Mouse (Mus musculus) CH12.LX (cell line): Measurements from ENCODE around the gene Lman1l. TPM values are rescaled to one million over a fixed set of nuclear protein-coding genes. Genes with fewer than 3 reads are reported as not detected.
A peak's percentile ranks its signal among the peaks of the same experiment; 100 is the strongest.

Source experiments
- DNase-seq: peaks from one replicate; pipeline ENCODE4 v3.0.0-alpha.2; 2013; ENCODE audit errors: extremely low read depth
- H3K27ac ChIP-seq: 2 replicates; pipeline ENCODE4 v1.5.1; 2012; ENCODE audit warnings: low read depth, mild to moderate bottlenecking, control low read depth, moderate library complexity; ENCODE audit not compliant: insufficient read depth
- H3K27me3 ChIP-seq: replicated peaks from 2 replicates; pipeline ENCODE3; 2012; ENCODE audit warnings: inconsistent platforms
- H3K36me3 ChIP-seq, 2 experiments: replicated peaks in 1 of 2; 2 replicates each; pipeline versions ENCODE3 to v1.6.1; 2012; ENCODE audit warnings: inconsistent platforms in 1 of 2, low read length in 1 of 2, mild to moderate bottlenecking in 1 of 2, mixed read lengths in 1 of 2, moderate library complexity in 1 of 2; ENCODE audit not compliant: control insufficient read depth in 1 of 2, insufficient read depth in 1 of 2
- H3K4me1 ChIP-seq, 2 experiments: 2 replicates each; pipeline ENCODE4 v1.6.1; 2012; ENCODE audit warnings: inconsistent platforms in 1 of 2, moderate library complexity in 1 of 2; ENCODE audit not compliant: insufficient read depth in 2 of 2, control insufficient read depth in 1 of 2
- H3K4me2 ChIP-seq: 2 replicates; pipeline ENCODE4 v1.6.1; 2012; ENCODE audit warnings: low read depth, mild to moderate bottlenecking, control low read depth; ENCODE audit not compliant: poor library complexity, insufficient read depth, severe bottlenecking
- H3K4me3 ChIP-seq, 3 experiments: fragments of 150-350 bp in 1 of 3; sonication (generic) in 1 of 3; replicated peaks in 1 of 3; 2 replicates each; pipeline versions ENCODE3 to v1.5.1; 2011 to 2012; ENCODE audit warnings: low read depth in 2 of 3, low read length in 2 of 3, mild to moderate bottlenecking in 2 of 3, moderate library complexity in 2 of 3, control low read depth in 1 of 3, improper control_type of control experiment in 1 of 3, inconsistent platforms in 1 of 3, mixed read lengths in 1 of 3; ENCODE audit not compliant: poor library complexity in 1 of 3
- H3K79me2 ChIP-seq: replicated peaks from 2 replicates; pipeline ENCODE4 v1.6.1; 2012; ENCODE audit warnings: mild to moderate bottlenecking, moderate library complexity; ENCODE audit not compliant: control insufficient read depth, poor library complexity, insufficient read depth, severe bottlenecking; ENCODE audit errors: extremely low read depth
- H3K9ac ChIP-seq: 2 replicates; pipeline ENCODE4 v1.6.1; 2012; ENCODE audit warnings: low read depth, mild to moderate bottlenecking, control low read depth, moderate library complexity; ENCODE audit not compliant: insufficient read depth
- H3K9me3 ChIP-seq: replicated peaks from 2 replicates; pipeline ENCODE3; 2012; ENCODE audit warnings: low read length, inconsistent platforms, mixed read lengths
- BHLHE40 ChIP-seq: IDR thresholded peaks from 2 replicates; pipeline ENCODE4 v1.6.1; 2011; ENCODE audit warnings: mild to moderate bottlenecking, low read depth, low read length, improper control_type of control experiment
- CHD1 ChIP-seq: IDR thresholded peaks from 2 replicates; pipeline ENCODE4 v1.6.1; 2012; ENCODE audit warnings: low read depth, low read length, improper control_type of control experiment, inconsistent platforms
- E2F4 ChIP-seq: IDR thresholded peaks from 2 replicates; pipeline ENCODE4 v1.6.1; 2011; ENCODE audit warnings: low read depth, low read length, improper control_type of control experiment; ENCODE audit not compliant: insufficient replicate concordance
- ELF1 ChIP-seq: IDR thresholded peaks from 2 replicates; pipeline ENCODE4 v1.6.1; 2014; ENCODE audit warnings: low read depth, mild to moderate bottlenecking, inconsistent platforms, low read length, improper control_type of control experiment
- EP300 ChIP-seq: IDR thresholded peaks from 2 replicates; pipeline ENCODE4 v1.6.1; 2011; ENCODE audit warnings: low read length, improper control_type of control experiment
- ETS1 ChIP-seq: conservative IDR thresholded peaks from 2 replicates; pipeline ENCODE4 v1.6.1; 2012; ENCODE audit warnings: low read depth, mild to moderate bottlenecking, inconsistent platforms, low read length, improper control_type of control experiment, moderate library complexity
- HCFC1 ChIP-seq: IDR thresholded peaks from 2 replicates; pipeline ENCODE4 v1.6.1; 2012; ENCODE audit warnings: low read depth, mild to moderate bottlenecking, inconsistent platforms, low read length, improper control_type of control experiment
- KAT2A ChIP-seq: IDR thresholded peaks from 2 replicates; pipeline ENCODE4 v1.6.1; 2012; ENCODE audit warnings: low read length, improper control_type of control experiment, inconsistent platforms; ENCODE audit not compliant: insufficient replicate concordance
- MAFK ChIP-seq: IDR thresholded peaks from 2 replicates; pipeline ENCODE4 v1.6.1; 2011; ENCODE audit warnings: low read length, improper control_type of control experiment; ENCODE audit not compliant: insufficient replicate concordance
- MXI1 ChIP-seq: IDR thresholded peaks from 2 replicates; pipeline ENCODE4 v1.6.1; 2011; ENCODE audit warnings: mild to moderate bottlenecking, low read depth, low read length, improper control_type of control experiment
- MYC ChIP-seq: IDR thresholded peaks from 2 replicates; pipeline ENCODE4 v1.6.1; 2011; ENCODE audit warnings: low read depth, mild to moderate bottlenecking, improper control_type of control experiment, low read length
- NELFE ChIP-seq: IDR thresholded peaks from 2 replicates; pipeline ENCODE4 v1.6.1; 2011; ENCODE audit warnings: low read depth, low read length, improper control_type of control experiment
- PAX5 ChIP-seq: IDR thresholded peaks from 2 replicates; pipeline ENCODE4 v1.6.1; 2012; ENCODE audit warnings: low read length, inconsistent platforms, mixed read lengths
- POLR2A ChIP-seq: IDR thresholded peaks from 2 replicates; pipeline ENCODE4 v1.6.1; 2011; ENCODE audit warnings: low read depth, mild to moderate bottlenecking, improper control_type of control experiment, low read length
- SIN3A ChIP-seq: IDR thresholded peaks from 2 replicates; pipeline ENCODE4 v1.6.1; 2012; ENCODE audit warnings: low read length, improper control_type of control experiment, inconsistent platforms
- SMC3 ChIP-seq: IDR thresholded peaks from 2 replicates; pipeline ENCODE4 v1.6.1; 2011; ENCODE audit warnings: low read depth, low read length, improper control_type of control experiment
- TBP ChIP-seq: conservative IDR thresholded peaks from 2 replicates; pipeline ENCODE4 v1.6.1; 2011; ENCODE audit warnings: low read depth, low read length, improper control_type of control experiment
- TCF12 ChIP-seq: IDR thresholded peaks from 2 replicates; pipeline ENCODE4 v1.6.1; 2014; ENCODE audit warnings: low read depth, mild to moderate bottlenecking, inconsistent platforms, low read length, improper control_type of control experiment
- USF1 ChIP-seq: IDR thresholded peaks from 2 replicates; pipeline ENCODE4 v1.6.1; 2014; ENCODE audit warnings: low read depth, mild to moderate bottlenecking, inconsistent platforms, low read length, improper control_type of control experiment
- ZC3H11A ChIP-seq: IDR thresholded peaks from 2 replicates; pipeline ENCODE4 v1.6.1; 2012; ENCODE audit warnings: low read depth, mild to moderate bottlenecking, inconsistent platforms, low read length, improper control_type of control experiment
- ZNF384 ChIP-seq: IDR thresholded peaks from 2 replicates; pipeline ENCODE4 v1.6.1; 2012; ENCODE audit warnings: low read depth, low read length, improper control_type of control experiment, inconsistent platforms
- dilution Hi-C: fragments of 300-500 bp; cut with MboI; formaldehyde crosslinking; loops from 2 replicates; pipeline ENCODE4 v1.14.3; 2020; ENCODE audit warnings: low sequenced_read_pairs; ENCODE audit not compliant: extremely low pct_unique_long_range_greater_than_20kb, extremely low pct_ligation_motif_present
- in situ Hi-C: fragments of 300-500 bp; cut with MboI; formaldehyde crosslinking; loops from 3 replicates; pipeline ENCODE4 v1.14.3; 2019; ENCODE audit warnings: low sequenced_read_pairs, low pct_ligation_motif_present, low pct_unique_long_range_greater_than_20kb, mixed read lengths
- polyA plus RNA-seq: library from polyadenylated mRNA; unstranded; fragments of >175 nt; gene quantifications from 2 replicates; pipeline ENCODE4 v1.2.1, GENCODE M21; 2012; ENCODE audit warnings: low read depth; ENCODE audit not compliant: insufficient read length
- total RNA-seq, 2 experiments: library from RNA; depleted of rRNA; stranded (reverse); fragments of 300-350 nt in 1 of 2; fragments of >200 nt in 1 of 2; gene quantifications; 2 replicates each; pipeline ENCODE4 v1.2.3; 2012 to 2014

The Lman1l gene
- total and polyA plus RNA-seq, 3 experiments, result 0.19 TPM; not detected in 2

- TF ChIP-seq MAFK (no peak), ZC3H11A (no peak), USF1 (no peak), ZNF384 (no peak), CHD1 (no peak), POLR2A (no peak), SIN3A (no peak), TBP (no peak), E2F4 (no peak), MXI1 (no peak), MYC (no peak), TCF12 (no peak), EP300 (no peak), NELFE (no peak), SMC3 (no peak), BHLHE40 (no peak), KAT2A (no peak)
- no peak for DNase-seq
- peak overlapping the region in 1 of 3 experiments; percentile 39 for H3K4me3 ChIP-seq
- peaks cover 0 to 2% of the 10 kb centered on the region in 2 experiments for H3K36me3 ChIP-seq
- in situ Hi-C loops, result loop anchor here (5.0 to 10.0 kb wide), 3 partner anchors 36 to 342 kb away; partner anchors contain the start of gene Cox5a
- H3K9ac ChIP-seq, result no peak overlapping the region
- no peak overlapping the region for H3K27ac ChIP-seq
- no peaks in the 10 kb centered on the region for H3K9me3 ChIP-seq
- H3K4me1 ChIP-seq, result peaks cover 15 to 61% of the 10 kb centered on the region in 2 experiments
- no peaks in the 10 kb centered on the region for H3K79me2 ChIP-seq
- dilution Hi-C loops, result no loop called here
- no peak overlapping the region for H3K4me2 ChIP-seq
- H3K27me3 ChIP-seq, result no peaks in the 10 kb centered on the region
These were observed 32.3 kb upstream of the Lman1l start for GRCm38 (mm10) chr9:57652855-57653254.

DNA sequence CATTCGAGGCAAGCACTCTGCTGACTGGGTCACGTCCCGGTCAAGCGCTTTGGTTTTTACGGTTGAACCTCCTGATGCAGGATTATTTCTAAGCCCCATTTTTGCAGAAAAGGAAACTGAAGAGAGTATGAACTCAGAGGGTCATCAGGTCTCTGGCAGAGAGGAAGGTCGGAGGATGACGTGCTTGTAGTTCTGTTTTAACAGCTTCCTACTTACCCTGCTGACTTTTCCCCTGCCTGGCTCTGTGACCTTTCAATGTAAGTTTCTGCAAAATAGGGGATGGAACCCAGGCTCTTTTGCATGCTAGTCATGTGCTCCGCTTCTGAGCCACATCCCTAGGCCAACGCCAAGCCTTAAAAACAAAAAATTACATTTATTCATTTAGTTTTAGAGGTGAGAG is 31.8 kb upstream of the Lman1l start:
- H3K9me3 ChIP-seq, result no peaks in the 10 kb centered on the region
- H3K9ac ChIP-seq, result no peak overlapping the region
- H3K4me1 ChIP-seq, result peaks cover 15 to 65% of the 10 kb centered on the region in 2 experiments
- peaks cover 0 to 2% of the 10 kb centered on the region in 2 experiments for H3K36me3 ChIP-seq
- H3K79me2 ChIP-seq, result no peaks in the 10 kb centered on the region
- H3K27ac ChIP-seq, result no peak overlapping the region
- in situ Hi-C loops, result loop anchor here (5.0 to 10.0 kb wide), 3 partner anchors 35 to 342 kb away; partner anchors contain the start of gene Cox5a
- H3K27me3 ChIP-seq, result no peaks in the 10 kb centered on the region
- no peak for TF ChIP-seq ETS1
- no peak for TF ChIP-seq HCFC1
- peak; percentile 27; the same call in 1 of the 2 replicates for TF ChIP-seq ELF1
- no peak for TF ChIP-seq PAX5
- DNase-seq, result no peak
- H3K4me2 ChIP-seq, result no peak overlapping the region
- dilution Hi-C loops, result no loop called here
- peak overlapping the region in 2 of 3 experiments; percentile 16 to 39 for H3K4me3 ChIP-seq
